Mouse (Mus musculus) midbrain, embryonic 11.5 days (tissue): ENCODE measurements around the gene Dock3. TPM values are rescaled to one million over a fixed set of nuclear protein-coding genes. Genes with fewer than 3 reads are reported as not detected.

Source experiments
- ATAC-seq: fragments of 200-750 bp; cut with Nextera tagmentation; 2 replicates; pipeline ENCODE4 v1.8.0; 2017; ENCODE audit warnings: moderate TSS enrichment, moderate library complexity; ENCODE audit not compliant: low FRiP score
- DNase-seq: peaks from one replicate; pipeline ENCODE4 v3.0.0; 2015; ENCODE audit warnings: low spot score; ENCODE audit errors: missing footprints
- H3K27ac ChIP-seq: fragments of 300-500 bp; sonication (generic); 2 replicates; pipeline ENCODE4 v1.5.1; 2014; ENCODE audit warnings: low read depth, low read length
- H3K27me3 ChIP-seq: fragments of 300-500 bp; sonication (generic); 2 replicates; pipeline ENCODE4 v1.6.1; 2014; ENCODE audit warnings: mild to moderate bottlenecking, low read length, moderate library complexity, mixed read lengths; ENCODE audit not compliant: control insufficient read depth, insufficient read depth
- H3K36me3 ChIP-seq: fragments of 300-500 bp; sonication (generic); 2 replicates; pipeline ENCODE4 v1.6.1; 2014; ENCODE audit warnings: mild to moderate bottlenecking, low read length, moderate library complexity, mixed read lengths; ENCODE audit not compliant: control insufficient read depth, insufficient read depth
- H3K4me1 ChIP-seq: fragments of 300-500 bp; sonication (generic); 2 replicates; pipeline ENCODE4 v1.6.1; 2014; ENCODE audit warnings: low read length; ENCODE audit not compliant: control insufficient read depth, insufficient read depth
- H3K4me2 ChIP-seq: fragments of 300-500 bp; sonication (generic); 2 replicates; pipeline ENCODE4 v1.6.1; 2014; ENCODE audit warnings: mild to moderate bottlenecking, moderate library complexity
- H3K4me3 ChIP-seq: fragments of 300-500 bp; sonication (generic); 2 replicates; pipeline ENCODE4 v1.5.1; 2014; ENCODE audit warnings: low read depth, low read length
- H3K9ac ChIP-seq: fragments of 300-500 bp; sonication (generic); 2 replicates; pipeline ENCODE4 v1.6.1; 2014; ENCODE audit warnings: low read length
- H3K9me3 ChIP-seq: fragments of 300-500 bp; sonication (generic); 2 replicates; pipeline ENCODE4 v1.6.1; 2016; ENCODE audit warnings: low read length; ENCODE audit not compliant: control insufficient read depth
- WGBS: fragments of 180-500 bp; shearing (Covaris S2); extraction: QIAGEN DNeasy Blood & Tissue Kit; methylation state at CpG from one replicate; pipeline ENCODE4 v1.1.7; 2014; 5-methylcytosine and 5-hydroxymethylcytosine counted together
- polyA plus RNA-seq: library from polyadenylated mRNA; unstranded; fragments of >200 nt; fragmentation: Nextera tagmentation; extraction: Ambion mirVana; gene quantifications from 2 replicates; pipeline ENCODE4 v1.2.1, GENCODE M21; 2014

Gene Dock3
- 7.0 and 9.3 TPM in 2 replicates for polyA plus RNA-seq

DNA sequence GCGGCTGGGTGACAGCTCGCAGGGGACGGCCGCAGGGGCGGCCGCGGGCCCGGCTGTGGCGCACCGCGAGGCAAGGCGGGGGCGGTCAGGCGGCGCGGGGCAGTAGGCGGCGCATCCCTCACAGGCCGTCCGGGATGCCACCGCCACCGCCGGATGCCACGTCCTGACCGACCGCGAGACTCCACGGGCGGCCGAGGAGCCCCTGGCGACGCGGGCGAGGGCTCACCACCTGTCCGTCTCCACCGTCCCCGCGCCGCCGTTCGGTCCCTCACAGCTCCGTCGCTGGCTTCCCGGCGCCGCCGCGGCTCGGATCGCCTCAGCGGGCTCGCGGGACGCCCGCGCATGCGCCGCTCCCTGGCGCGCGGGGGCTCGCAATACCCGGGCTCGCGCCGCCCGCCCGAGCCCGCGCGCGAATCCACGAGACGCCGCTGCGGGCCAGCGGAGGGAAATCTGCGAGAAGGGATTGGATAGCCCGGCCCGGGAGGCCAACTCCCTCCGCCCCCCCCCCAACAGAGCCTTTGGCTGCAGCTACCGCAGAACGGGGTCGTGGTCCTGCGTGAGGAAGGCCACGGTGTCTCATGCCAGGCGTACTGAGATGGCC lies at the start of gene Dock3:
Gene Dock3, minus strand, starts transcription at position 371 of the 601 bp plus-strand sequence.
- ATAC-seq: peak; percentile 91

DNA sequence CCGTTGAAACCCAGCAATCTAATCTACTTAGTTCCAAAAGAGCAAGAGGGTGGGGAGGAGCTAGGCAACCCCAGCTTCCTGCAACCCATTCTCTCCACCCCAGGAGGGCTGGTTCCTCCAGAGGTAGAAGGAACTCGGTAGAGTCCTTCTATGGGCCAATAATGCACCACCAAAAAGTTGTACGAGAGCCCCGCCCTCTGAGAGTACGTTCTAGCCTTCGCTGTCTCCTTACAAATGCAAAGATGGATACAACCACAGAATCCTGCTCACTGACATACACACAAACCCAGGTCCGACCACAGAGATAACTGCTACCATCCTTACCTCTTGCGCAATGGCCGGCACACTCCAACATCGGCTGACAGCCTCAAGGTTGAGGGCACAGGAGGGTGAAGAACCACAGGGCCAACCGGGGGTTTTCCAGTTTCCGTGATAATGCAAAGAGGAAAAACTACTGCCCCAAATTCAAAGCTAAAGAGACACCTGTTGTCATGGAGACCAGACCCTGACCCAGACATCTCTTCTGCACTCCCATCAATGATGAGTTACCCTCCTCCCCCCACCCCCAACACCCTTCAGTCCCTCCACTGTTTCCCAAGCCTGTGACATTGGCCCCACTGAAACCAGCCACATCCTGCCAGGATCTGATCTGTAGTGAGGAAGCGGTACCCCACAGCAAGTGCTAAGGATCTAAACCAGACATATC lies 48.8 kb upstream of the Dock3 start:
- Histone ChIP-seq H3K4me2 (no peak overlapping the region; the same call in 1 of the 2 replicates), H3K4me3 (no peak overlapping the region), H3K36me3 (no peaks in the 10 kb centered on the region), H3K9me3 (no peaks in the 10 kb centered on the region), H3K4me1 (peaks cover 6% of the 10 kb centered on the region), H3K27ac (no peak overlapping the region), H3K9ac (0 out of 2 replicates have a peak overlapping the region, but pooled peaks have one; percentile 24), H3K27me3 (no peaks in the 10 kb centered on the region)
- WGBS: 46% methylated on average over 13 of the region's 13 CpGs
- DNase-seq (no peak), ATAC-seq (0 out of 2 replicates have a peak, but pooled peaks have one; percentile 42)

More for the DNA sequence above, at the start of gene Dock3:
- Histone ChIP-seq H3K36me3 (no peaks in the 10 kb centered on the region), H3K9me3 (no peaks in the 10 kb centered on the region), H3K27ac (peak within 1 kb of the TSS; percentile 57), H3K4me2 (peak within 1 kb of the TSS; percentile 96), H3K4me1 (no peaks in the 10 kb centered on the region), H3K4me3 (peak within 1 kb of the TSS; percentile 83), H3K27me3 (peaks cover 28% of the 10 kb centered on the region), H3K9ac (peak within 1 kb of the TSS; percentile 82)
- DNase-seq: peak; percentile 98
- WGBS: under 1% methylated on average over 46 of the region's 87 CpGs

DNA sequence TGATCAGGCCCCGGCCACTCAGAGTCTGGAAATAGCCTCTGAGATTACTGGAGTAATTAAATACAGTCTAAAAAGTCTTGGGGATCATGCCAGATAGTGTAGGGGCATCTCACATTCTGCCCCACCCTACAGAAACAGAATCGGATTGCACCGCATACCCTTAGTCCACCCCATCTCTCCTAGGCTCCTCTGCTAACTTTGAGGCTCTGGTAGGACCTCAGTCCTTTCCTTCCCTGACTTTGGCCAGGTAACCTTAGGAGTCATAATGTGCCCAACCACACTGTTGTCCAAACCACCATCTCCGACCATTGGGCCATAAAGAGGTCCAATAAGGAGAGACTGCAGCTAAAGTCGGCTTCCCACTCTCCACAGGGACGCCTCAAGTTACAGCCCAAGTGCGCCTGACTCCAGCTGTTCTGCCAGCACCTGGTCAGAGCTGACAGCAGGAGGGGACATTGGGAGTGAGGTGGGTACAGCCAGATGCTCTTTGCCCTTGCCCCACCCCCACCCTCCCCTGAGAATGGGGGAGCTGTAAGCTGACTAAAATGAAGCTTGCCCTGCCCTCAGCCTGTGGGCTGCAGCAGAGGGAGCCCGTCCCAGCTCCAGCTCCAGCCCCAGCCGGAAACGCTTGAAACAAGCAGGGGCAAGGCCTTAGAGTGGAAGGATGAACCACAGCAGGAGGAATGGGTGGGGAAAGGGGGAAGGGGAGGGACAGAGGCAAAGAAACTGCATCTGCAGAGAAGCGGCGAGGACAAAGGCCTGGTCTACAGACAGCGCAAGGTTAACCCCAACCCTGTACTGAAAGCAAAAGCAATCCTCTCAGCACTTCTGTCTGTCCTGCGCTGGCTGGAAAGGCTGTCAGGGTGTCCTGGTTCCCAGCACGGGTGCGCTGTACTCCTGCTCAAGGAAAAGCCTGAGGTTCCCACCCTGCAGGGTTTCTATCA lies 47.9 kb upstream of the Dock3 start:
- H3K9ac ChIP-seq: 0 out of 2 replicates have a peak overlapping the region, but pooled peaks have one; percentile 24
- H3K27ac ChIP-seq: no peak overlapping the region
- H3K36me3 ChIP-seq: no peaks in the 10 kb centered on the region
- 21% methylated on average over 16 of the region's 16 CpGs for WGBS
- no peak overlapping the region for H3K4me3 ChIP-seq
- peak overlapping the region; percentile 7; the same call in 1 of the 2 replicates for H3K4me2 ChIP-seq
- DNase-seq: no peak
- no peaks in the 10 kb centered on the region for H3K9me3 ChIP-seq
- peak; percentile 27; the same call in 1 of the 2 replicates for ATAC-seq
- peaks cover 4% of the 10 kb centered on the region for H3K4me1 ChIP-seq
- H3K27me3 ChIP-seq: no peaks in the 10 kb centered on the region

DNA sequence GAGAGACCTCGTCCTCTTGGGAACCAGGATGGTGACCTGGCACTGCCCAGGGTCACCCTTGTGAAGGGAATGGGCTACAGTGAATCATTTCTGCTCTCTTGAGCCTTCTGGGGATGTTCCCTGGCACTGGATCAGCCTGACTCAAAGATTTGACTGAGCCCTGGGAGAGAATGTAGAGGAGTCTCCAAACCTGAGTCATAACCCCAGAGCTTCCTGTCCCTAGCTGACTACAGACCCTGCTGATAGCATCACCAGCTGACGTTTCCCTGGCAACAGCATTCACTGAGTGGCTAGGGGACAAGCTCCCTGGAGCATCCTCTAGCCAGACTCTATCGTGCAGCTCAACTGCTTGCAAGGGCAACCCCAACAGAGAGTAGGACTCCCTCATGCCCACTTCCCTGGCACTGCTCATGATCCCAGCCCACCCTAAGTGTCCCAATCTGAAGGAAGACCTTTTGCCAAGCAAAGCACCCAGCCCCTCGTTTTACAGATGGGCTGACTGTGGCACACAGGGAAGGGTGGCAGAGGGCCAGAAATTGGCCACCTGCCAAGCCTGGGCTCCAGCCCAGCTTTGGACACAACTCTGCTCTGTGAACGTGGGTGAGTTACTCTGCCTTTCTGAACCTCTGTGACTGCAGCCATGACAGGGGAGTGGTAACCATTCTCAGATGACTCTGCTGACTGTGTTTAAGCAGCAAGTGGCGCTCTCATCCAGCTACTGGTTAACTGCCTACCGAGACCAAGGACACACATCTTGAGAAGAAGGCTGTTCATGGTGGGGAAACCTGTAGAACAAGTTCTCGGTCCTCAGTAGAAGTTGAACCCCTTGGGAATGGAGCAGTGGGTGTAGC lies 47.0 kb upstream of the Dock3 start:
- no peak for ATAC-seq

DNA sequence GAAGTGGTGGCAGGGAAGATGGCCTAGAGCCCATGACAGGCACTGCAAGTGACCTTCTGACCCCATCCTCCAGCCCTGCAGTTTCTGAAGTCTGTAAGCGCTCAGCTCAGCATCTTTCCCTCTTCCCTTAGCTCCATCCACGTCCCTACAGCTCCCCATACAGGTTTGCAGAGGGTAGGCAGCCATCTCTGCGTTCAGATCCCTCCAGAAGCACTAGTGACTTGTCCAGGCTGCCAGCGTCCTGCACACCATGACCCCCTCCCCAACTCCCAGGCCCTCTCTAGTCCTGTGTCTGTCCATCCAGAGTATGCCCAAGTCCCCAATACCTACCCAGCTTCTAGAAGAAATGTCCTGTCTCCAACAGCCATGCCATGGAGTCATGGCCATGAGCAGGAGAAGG lies 46.4 kb upstream of the Dock3 start:
- H3K27me3 ChIP-seq: no peaks in the 10 kb centered on the region
- WGBS: 41% methylated on average over 4 of the region's 4 CpGs
- no peak overlapping the region for H3K27ac ChIP-seq

More for the DNA sequence above, 47.0 kb upstream of the Dock3 start:
- H3K9me3 ChIP-seq: no peaks in the 10 kb centered on the region
- H3K4me1 ChIP-seq: peaks cover 4% of the 10 kb centered on the region
- H3K36me3 ChIP-seq: no peaks in the 10 kb centered on the region
- no peak for DNase-seq
- no peak overlapping the region for H3K27ac ChIP-seq
- no peaks in the 10 kb centered on the region for H3K27me3 ChIP-seq
- no peak overlapping the region for H3K9ac ChIP-seq
- no peak overlapping the region for H3K4me2 ChIP-seq
- H3K4me3 ChIP-seq: no peak overlapping the region
- WGBS: 53% methylated on average over 8 of the region's 8 CpGs

DNA sequence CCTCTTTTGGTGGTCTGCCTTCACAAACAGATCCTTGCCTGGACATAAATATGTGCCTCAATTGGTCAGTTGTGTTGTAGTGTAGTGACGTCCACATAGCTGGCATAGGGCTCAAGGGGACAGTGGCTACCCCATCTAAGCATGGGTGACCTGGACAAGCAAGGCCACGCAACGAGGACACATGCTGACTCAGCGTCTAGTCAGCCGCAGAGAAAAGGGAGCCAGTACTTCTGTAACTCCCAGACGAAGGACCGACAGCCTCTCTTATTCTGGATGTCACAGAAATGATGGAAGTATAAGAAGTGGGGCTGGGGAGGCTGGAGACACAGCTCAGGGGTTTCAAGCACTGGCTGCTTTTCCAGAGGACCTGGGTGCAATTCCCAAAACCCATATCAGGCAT lies 45.9 kb upstream of the Dock3 start:
- Histone ChIP-seq H3K27ac (no peak overlapping the region), H3K4me1 (peaks cover 4% of the 10 kb centered on the region), H3K9me3 (no peaks in the 10 kb centered on the region), H3K4me2 (no peak overlapping the region), H3K4me3 (no peak overlapping the region), H3K27me3 (no peaks in the 10 kb centered on the region), H3K36me3 (no peaks in the 10 kb centered on the region), H3K9ac (no peak overlapping the region)
- 89% methylated on average over 7 of the region's 7 CpGs for WGBS
- ATAC-seq: no peak
- DNase-seq: no peak

More for the DNA sequence above, 46.4 kb upstream of the Dock3 start:
- H3K9ac ChIP-seq: no peak overlapping the region
- H3K4me2 ChIP-seq: no peak overlapping the region
- no peaks in the 10 kb centered on the region for H3K36me3 ChIP-seq
- ATAC-seq (no peak), DNase-seq (no peak)
- no peak overlapping the region for H3K4me3 ChIP-seq
- H3K9me3 ChIP-seq: no peaks in the 10 kb centered on the region
- H3K4me1 ChIP-seq: peaks cover 4% of the 10 kb centered on the region

DNA sequence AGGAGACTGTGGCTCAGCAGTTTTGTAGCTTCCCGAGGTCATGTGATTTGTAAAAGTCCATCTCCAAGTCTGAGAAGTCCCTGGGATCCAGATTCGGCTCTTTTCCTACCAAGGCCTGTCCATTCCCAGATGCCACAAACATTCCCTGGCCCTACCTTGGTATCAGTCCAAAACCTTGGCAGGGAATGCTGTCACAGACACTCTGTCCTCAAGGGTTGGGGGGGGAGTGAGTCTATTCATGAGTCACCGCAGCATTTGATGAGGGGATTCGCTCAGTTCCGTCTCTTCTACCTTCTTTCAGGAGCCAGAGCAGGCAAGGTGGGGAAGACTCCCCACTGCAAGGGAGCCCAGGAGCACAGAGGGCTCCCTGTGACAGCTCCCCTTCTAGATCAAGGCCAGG lies 44.0 kb upstream of the Dock3 start:
- Histone ChIP-seq H3K9me3 (no peaks in the 10 kb centered on the region), H3K36me3 (no peaks in the 10 kb centered on the region), H3K4me1 (peaks cover 4% of the 10 kb centered on the region), H3K9ac (no peak overlapping the region), H3K27me3 (no peaks in the 10 kb centered on the region), H3K4me2 (no peak overlapping the region), H3K4me3 (no peak overlapping the region), H3K27ac (no peak overlapping the region)
- DNase-seq: no peak
- no peak for ATAC-seq
- 90% methylated on average over 5 of the region's 5 CpGs for WGBS

DNA sequence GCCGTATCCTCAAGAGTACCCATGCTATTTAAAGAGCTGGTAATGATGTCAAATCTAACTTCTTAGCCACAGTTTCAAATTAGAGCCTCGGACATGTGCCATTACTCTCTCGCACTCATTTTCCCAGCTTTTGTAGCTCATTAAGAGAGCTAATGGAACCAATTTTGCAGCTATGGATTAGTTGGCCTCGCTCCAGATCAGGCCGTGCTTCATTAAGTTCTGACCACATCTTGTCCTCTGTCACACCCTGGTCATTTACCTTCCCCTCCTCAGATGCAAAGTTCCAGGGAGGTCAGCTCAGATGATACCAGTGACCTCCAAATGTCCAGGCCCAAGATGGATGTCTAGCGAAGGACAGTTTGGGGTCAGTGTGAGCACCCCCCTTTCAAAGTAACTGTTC lies 43.0 kb upstream of the Dock3 start:
- H3K9ac ChIP-seq: no peak overlapping the region

More for the DNA sequence above, 43.0 kb upstream of the Dock3 start:
- 92% methylated on average over 6 of the region's 6 CpGs for WGBS
- no peaks in the 10 kb centered on the region for H3K36me3 ChIP-seq
- H3K27me3 ChIP-seq: no peaks in the 10 kb centered on the region
- peaks cover 2% of the 10 kb centered on the region for H3K4me1 ChIP-seq
- no peak overlapping the region for H3K4me2 ChIP-seq
- H3K4me3 ChIP-seq: no peak overlapping the region
- no peak for ATAC-seq
- H3K9me3 ChIP-seq: no peaks in the 10 kb centered on the region
- DNase-seq: no peak
- H3K27ac ChIP-seq: no peak overlapping the region
